9 mouse cellular contexts compared by ENCODE assay signal in genomic region chr6:54974501-54974900, GRCm38 (mm10). TPM values are rescaled to one million over a fixed set of nuclear protein-coding genes. Genes with fewer than 3 reads are reported as not detected.
DNase-seq lines count a peak whose midpoint lies in the region; ATAC-seq lines count a peak whose summit lies in the region.
"Had no signal": no experiment of that assay in that cellular context is flagged by ENCODE, and none has a peak within 500 bp of the region (broad histone marks: within the 10 kb centered on the region; RNA-seq: fewer than 3 reads in every experiment).

No protein-coding gene starts in this region.

- H3K27ac ChIP-seq in forebrain, embryonic 14.5 days (ENCODE audit: low read depth, low read length), result no peak overlapping the region
- H3K27ac ChIP-seq in forebrain, embryonic 10.5 days, result no peak overlapping the region
- no peak overlapping the region for H3K27ac ChIP-seq in neural tube, embryonic 11.5 days (ENCODE audit: low read depth, low read length)
- H3K27ac ChIP-seq: limb, embryonic 13.5 days had no signal

- no peak for ATAC-seq in forebrain, embryonic 14.5 days
- peak; percentile 35; the same call in 1 of the 2 replicates for ATAC-seq in neural tube, embryonic 11.5 days (ENCODE audit: insufficient read depth, low FRiP score, low TSS enrichment)

- H3K27me3 ChIP-seq in forebrain, embryonic 14.5 days (replicated peaks; ENCODE audit: control insufficient read depth, insufficient read depth, low read length), result peaks cover 11% of the 10 kb centered on the region; the same call in 1 of the 2 replicates
- H3K27me3 ChIP-seq in forebrain, embryonic 10.5 days (ENCODE audit: poor library complexity, severe bottlenecking), result peaks cover 53% of the 10 kb centered on the region
- H3K27me3 ChIP-seq in neural tube, embryonic 11.5 days (ENCODE audit: control insufficient read depth, insufficient read depth, low read length), result 0 out of 2 replicates have a peak, but pooled peaks cover 5% of the 10 kb centered on the region

- no peak overlapping the region for H3K4me2 ChIP-seq in forebrain, embryonic 14.5 days (ENCODE audit: low read length)
- no peak overlapping the region for H3K4me2 ChIP-seq in neural tube, embryonic 11.5 days (ENCODE audit: low read depth)
- H3K4me2 ChIP-seq: limb, embryonic 13.5 days had no signal

- WGBS in forebrain, embryonic 14.5 days, result 63% methylated on average over 5 of the region's 5 CpGs
- 68% methylated on average over 5 of the region's 5 CpGs for WGBS in forebrain, embryonic 10.5 days
- 63% methylated on average over 5 of the region's 5 CpGs for WGBS in neural tube, embryonic 11.5 days

- peaks cover 4% of the 10 kb centered on the region for H3K4me1 ChIP-seq in forebrain, embryonic 14.5 days (ENCODE audit: control insufficient read depth, insufficient read depth, low read length)
- H3K4me1 ChIP-seq in forebrain, embryonic 10.5 days, result peaks cover 17% of the 10 kb centered on the region
- H3K4me1 ChIP-seq in neural tube, embryonic 11.5 days (ENCODE audit: control insufficient read depth, insufficient read depth, low read length), result no peaks in the 10 kb centered on the region

- H3K36me3 ChIP-seq in forebrain, embryonic 14.5 days (ENCODE audit: control insufficient read depth, insufficient read depth, low read length), result no peaks in the 10 kb centered on the region
- no peaks in the 10 kb centered on the region for H3K36me3 ChIP-seq in forebrain, embryonic 10.5 days (replicated peaks)
- no peaks in the 10 kb centered on the region for H3K36me3 ChIP-seq in neural tube, embryonic 11.5 days (ENCODE audit: control insufficient read depth, insufficient read depth, low read length)
- H3K36me3 ChIP-seq: limb, embryonic 13.5 days had no signal

- H3K9ac ChIP-seq in forebrain, embryonic 14.5 days (ENCODE audit: low read length), result no peak overlapping the region
- H3K9ac ChIP-seq in neural tube, embryonic 11.5 days (ENCODE audit: low read length), result no peak overlapping the region
- H3K9ac ChIP-seq: limb, embryonic 13.5 days had no signal

- no peaks in the 10 kb centered on the region for H3K9me3 ChIP-seq in forebrain, embryonic 14.5 days (replicated peaks; ENCODE audit: control insufficient read depth, low read length)
- H3K9me3 ChIP-seq in forebrain, embryonic 10.5 days, result no peaks in the 10 kb centered on the region; the same call in 1 of the 2 replicates
- no peaks in the 10 kb centered on the region for H3K9me3 ChIP-seq in neural tube, embryonic 11.5 days (ENCODE audit: control insufficient read depth, low read length)
- H3K9me3 ChIP-seq: limb, embryonic 13.5 days had no signal

- H3K4me3 ChIP-seq in forebrain, embryonic 14.5 days (ENCODE audit: low read depth, low read length), result no peak overlapping the region
- H3K4me3 ChIP-seq in forebrain, embryonic 10.5 days, result no peak overlapping the region
- no peak overlapping the region for H3K4me3 ChIP-seq in neural tube, embryonic 11.5 days (ENCODE audit: low read depth, low read length)
- H3K4me3 ChIP-seq: limb, embryonic 13.5 days had no signal

- intact Hi-C loops in left cerebral cortex, postnatal 4 days (cut with DNase I), result no loop called here

- peak; percentile 22 for DNase-seq in forebrain, embryonic 14.5 days (ENCODE audit: low spot score)
- DNase-seq in forebrain, embryonic 10.5 days (ENCODE audit: extremely low spot score, low spot score), result no peak
- DNase-seq in neural tube, embryonic 11.5 days (ENCODE audit: low spot score), result no peak
- no peak for DNase-seq in neural tube, embryonic 10.5 days (ENCODE audit: extremely low spot score, low spot score)
- DNase-seq in lung, adult 18-20 months, result peak; percentile 34 to 39
- DNase-seq in thymus, postnatal 4 days, result peak; percentile 70
- no peak for DNase-seq in left cerebral cortex, postnatal 4 days
- DNase-seq in urinary bladder, postnatal 14 days (ENCODE audit: low spot score), result no peak

RNA-seq across cellular contexts. Expression of gene Nod1, which starts 2.1 kb away (rescaled TPM):
- 1.5 and 1.8 TPM in 2 replicates for polyA plus RNA-seq in forebrain, embryonic 14.5 days (2014; fragmentation: Nextera tagmentation; extraction: Ambion mirVana)
- 1.1 and 1.2 TPM in 2 replicates for polyA plus RNA-seq in forebrain, embryonic 10.5 days (2016; fragmentation: Nextera tagmentation; extraction: Ambion mirVana)
- polyA plus RNA-seq in neural tube, embryonic 11.5 days (2014; fragmentation: Nextera tagmentation; extraction: Ambion mirVana), result 2.3 and 3.0 TPM in 2 replicates
- total RNA-seq in left cerebral cortex, postnatal 4 days (2021), result 1 to 10 TPM; 2.4 TPM

RNA-seq across cellular contexts. Expression of gene Ggct, which starts 18.2 kb away (rescaled TPM):
- 14.9 and 15.3 TPM in 2 replicates for polyA plus RNA-seq in forebrain, embryonic 14.5 days (2014; fragmentation: Nextera tagmentation; extraction: Ambion mirVana)
- 8.9 and 10.5 TPM in 2 replicates for polyA plus RNA-seq in forebrain, embryonic 10.5 days (2016; fragmentation: Nextera tagmentation; extraction: Ambion mirVana)
- polyA plus RNA-seq in neural tube, embryonic 11.5 days (2014; fragmentation: Nextera tagmentation; extraction: Ambion mirVana), result 13.2 and 15.4 TPM in 2 replicates
- 10 to 100 TPM; 17.7 to 20.3 TPM for total RNA-seq in left cerebral cortex, postnatal 4 days (2021)

Comparison
In these comparisons a context has a peak if more than half of its experiments do, and no peak if none do; other contexts are left out.
1. DNase-seq: peak in forebrain, embryonic 14.5 days (single experiment), lung, adult 18-20 months (2 of 2) and thymus, postnatal 4 days (single experiment); none in forebrain, embryonic 10.5 days (single experiment), neural tube, embryonic 11.5 days (single experiment), neural tube, embryonic 10.5 days (single experiment), left cerebral cortex, postnatal 4 days (single experiment) and urinary bladder, postnatal 14 days (single experiment).